Mouse (Mus musculus): ENCODE data around the gene Nuf2. TPM values are rescaled to one million over a fixed set of nuclear protein-coding genes. Genes with fewer than 3 reads are reported as not detected.

The Nuf2 gene
- total and polyA plus RNA-seq, 2 experiments from 2014 or later: 5.9 to 13.0 TPM

GRCm38 (mm10) chr1:169471185-169471584 is 60.1 kb downstream of the Nuf2 start:
- H3K4me1 ChIP-seq (ENCODE audit: insufficient read depth, low read length): 0 out of 2 replicates have a peak, but pooled peaks cover 3% of the 10 kb centered on the region
- DNase-seq (ENCODE audit: low spot score) (peak; percentile 71), ATAC-seq (peak; percentile 46; the same call in 1 of the 2 replicates)
- TF ChIP-seq CTCF (IDR thresholded peaks at IDR 0.05; ENCODE audit: low read depth): no peak
- peak overlapping the region; percentile 37; the same call in 1 of the 2 replicates for H3K27ac ChIP-seq
- no peaks in the 10 kb centered on the region for H3K9me3 ChIP-seq (ENCODE audit: low read length)
- H3K27me3 ChIP-seq (ENCODE audit: insufficient read depth, low read length): no peaks in the 10 kb centered on the region
- H3K4me2 ChIP-seq (ENCODE audit: low read depth, low read length): no peak overlapping the region
- 29% methylated on average over 3 of the region's 3 CpGs for WGBS
- no peaks in the 10 kb centered on the region for H3K36me3 ChIP-seq (ENCODE audit: insufficient read depth, low read length)
- no peak overlapping the region for H3K9ac ChIP-seq (replicated peaks; ENCODE audit: low read length)
- no peak overlapping the region for H3K4me3 ChIP-seq (ENCODE audit: low read length)

- peak; percentile 93 for ATAC-seq
- DNase-seq (ENCODE audit: low spot score): peak; percentile 74
- 33% methylated on average over 5 of the region's 5 CpGs for whole genome bisulfite sequencing
Measured at GRCm38 (mm10) chr1:169467791-169468190, 63.5 kb downstream of the Nuf2 start.

GRCm38 (mm10) chr1:169462386-169463115 is 68.7 kb downstream of the Nuf2 start:
- H3K27me3 ChIP-seq (ENCODE audit: insufficient read depth, low read length): no peaks in the 10 kb centered on the region
- no peaks in the 10 kb centered on the region for H3K9me3 ChIP-seq (ENCODE audit: low read length)
- DNase-seq (ENCODE audit: low spot score) (peak; percentile 82), ATAC-seq (peak; percentile 84)
- WGBS: 31% methylated on average over 15 of the region's 15 CpGs
- H3K4me1 ChIP-seq (ENCODE audit: insufficient read depth, low read length): no peaks in the 10 kb centered on the region
- no peak for TF ChIP-seq CTCF (IDR thresholded peaks at IDR 0.05; ENCODE audit: low read depth)
- H3K4me3 ChIP-seq (ENCODE audit: low read length): no peak overlapping the region
- H3K27ac ChIP-seq: peak overlapping the region; percentile 69
- H3K4me2 ChIP-seq (ENCODE audit: low read depth, low read length): peak overlapping the region; percentile 31
- H3K9ac ChIP-seq (replicated peaks; ENCODE audit: low read length): no peak overlapping the region
- H3K36me3 ChIP-seq (ENCODE audit: insufficient read depth, low read length): no peaks in the 10 kb centered on the region

More at GRCm38 (mm10) chr1:169467791-169468190, 63.5 kb downstream of the Nuf2 start:
- no peak for TF ChIP-seq CTCF (IDR thresholded peaks at IDR 0.05; ENCODE audit: low read depth)
- Histone ChIP-seq H3K9me3 (ENCODE audit: low read length) (no peaks in the 10 kb centered on the region), H3K27ac (peak overlapping the region; percentile 80), H3K36me3 (ENCODE audit: insufficient read depth, low read length) (no peaks in the 10 kb centered on the region), H3K27me3 (ENCODE audit: insufficient read depth, low read length) (no peaks in the 10 kb centered on the region), H3K4me1 (ENCODE audit: insufficient read depth, low read length) (0 out of 2 replicates have a peak, but pooled peaks cover 3% of the 10 kb centered on the region), H3K4me3 (ENCODE audit: low read length) (no peak overlapping the region), H3K4me2 (ENCODE audit: low read depth, low read length) (no peak overlapping the region), H3K9ac (replicated peaks; ENCODE audit: low read length) (no peak overlapping the region)

- peak; percentile 31; the same call in 1 of the 2 replicates for ATAC-seq
- no peaks in the 10 kb centered on the region for H3K9me3 ChIP-seq (ENCODE audit: low read length)
- WGBS: 16% methylated on average over 11 of the region's 11 CpGs
- no peak overlapping the region for H3K4me3 ChIP-seq (ENCODE audit: low read length)
- peak overlapping the region; percentile 24; the same call in 1 of the 2 replicates for H3K4me2 ChIP-seq (ENCODE audit: low read depth, low read length)
- no peak overlapping the region for H3K27ac ChIP-seq
- no peaks in the 10 kb centered on the region for H3K4me1 ChIP-seq (ENCODE audit: insufficient read depth, low read length)
- no peaks in the 10 kb centered on the region for H3K36me3 ChIP-seq (ENCODE audit: insufficient read depth, low read length)
- peak; percentile 94 for DNase-seq (ENCODE audit: low spot score)
- no peaks in the 10 kb centered on the region for H3K27me3 ChIP-seq (ENCODE audit: insufficient read depth, low read length)
- TF ChIP-seq CTCF (IDR thresholded peaks at IDR 0.05; ENCODE audit: low read depth): peak; percentile 92
- H3K9ac ChIP-seq (replicated peaks; ENCODE audit: low read length): no peak overlapping the region
Measured at GRCm38 (mm10) chr1:169459071-169459782, 72.0 kb downstream of the Nuf2 start.

Other genes starting within 250 kb of the Nuf2 start
- 40.6 and 46.3 TPM in 2 replicates for gene Rgs5, start 124.0 kb upstream of the Nuf2 start, total RNA-seq (2014; rRNA removed)
- gene Rgs5, start 124.0 kb upstream of the Nuf2 start, polyA plus RNA-seq (2015; fragmentation: Nextera tagmentation; extraction: Ambion mirVana): 15.6 and 17.1 TPM in 2 replicates
- 69.6 and 81.5 TPM in 2 replicates for gene Rgs4, start 216.2 kb upstream of the Nuf2 start, total RNA-seq (2014; rRNA removed)
- 99.5 and 100 TPM in 2 replicates for gene Rgs4, start 216.2 kb upstream of the Nuf2 start, polyA plus RNA-seq (2015; fragmentation: Nextera tagmentation; extraction: Ambion mirVana)